Mouse (Mus musculus) liver, adult 2 months (tissue): ENCODE measurements around the gene Ccnd2.

Experiments used
- CTCF ChIP-seq: fragments of 200-500 bp; IDR thresholded peaks from 2 replicates; pipeline ENCODE4 v1.5.1; 2011; ENCODE audit warnings: low read depth, low read length, control low read depth
- POLR2A ChIP-seq: fragments of 200-500 bp; IDR thresholded peaks from 2 replicates; pipeline ENCODE4 v1.6.1; 2011; ENCODE audit warnings: low read length, control low read depth; ENCODE audit not compliant: insufficient read depth; ENCODE audit errors: extremely low read depth

DNA sequence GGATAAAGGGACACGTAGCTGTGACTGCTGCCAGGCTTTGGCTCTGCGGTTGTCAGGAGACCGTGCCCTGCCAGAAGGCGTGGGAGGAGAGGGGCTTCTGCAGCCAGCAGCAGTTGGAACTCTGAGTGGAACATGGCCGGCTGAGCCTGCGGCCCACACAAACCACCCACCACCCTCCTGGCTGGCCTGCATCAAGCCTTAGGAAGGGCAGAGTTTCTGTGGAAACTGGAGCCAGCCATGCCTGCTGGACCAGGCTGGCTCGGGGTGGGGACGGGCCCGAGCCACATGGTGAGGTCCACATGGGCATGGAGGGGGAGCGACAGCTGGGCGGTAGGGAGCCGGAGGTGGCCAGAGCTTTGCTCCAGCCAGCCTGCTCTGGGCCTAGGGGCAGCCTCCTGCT is 29.3 kb upstream of the Ccnd2 start:
- TF ChIP-seq CTCF: no peak
- TF ChIP-seq POLR2A: no peak
